Mouse (Mus musculus) kidney, adult 2 months (tissue): ENCODE results near the gene Ptprh.

Experiments used
- CTCF ChIP-seq: fragments of 200-500 bp; conservative IDR thresholded peaks from 2 replicates; pipeline ENCODE4 v1.5.1; 2011; ENCODE audit warnings: low read depth, mild to moderate bottlenecking, control low read depth, low read length, moderate library complexity, mixed read lengths; ENCODE audit not compliant: insufficient read depth, insufficient read length
- POLR2A ChIP-seq: fragments of 200-500 bp; IDR thresholded peaks from one replicate; pipeline ENCODE4 v1.6.1; 2011; ENCODE audit warnings: low read depth, low read length, control low read depth

- TF ChIP-seq CTCF (no peak), POLR2A (no peak)
Measured at GRCm38 (mm10) chr7:4542013-4542412, 61.8 kb downstream of the Ptprh start.
